Mouse (Mus musculus) testis, postnatal 14 days (tissue): ENCODE data around the gene Iqschfp.
A peak's percentile ranks its signal among the peaks of the same experiment; 100 is the strongest.

Experiments
- DNase-seq: peaks from one replicate; pipeline ENCODE4 v3.0.0; 2021; ENCODE audit warnings: low spot score

Iqschfp gene

DNA sequence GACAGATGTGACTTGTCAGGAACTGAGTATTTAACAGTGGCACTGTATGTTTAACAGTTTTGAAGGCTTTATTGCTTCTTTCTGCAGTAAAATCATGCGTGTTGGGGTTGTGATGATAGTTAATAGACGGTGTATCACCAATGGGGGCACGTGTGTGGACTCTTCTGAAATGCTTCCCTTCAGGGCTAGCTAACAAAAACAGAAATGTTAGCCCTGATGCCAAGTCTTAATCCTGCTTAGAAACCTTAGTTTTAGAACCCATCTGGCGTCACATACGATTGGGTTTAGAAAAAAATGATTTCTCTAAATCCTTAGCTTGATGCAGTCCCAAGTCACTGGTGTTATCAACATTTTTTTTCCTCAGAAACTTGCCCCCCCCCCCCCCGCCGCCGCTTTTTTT, 682.1 kb downstream of the Iqschfp start:
- no peak for DNase-seq

DNA sequence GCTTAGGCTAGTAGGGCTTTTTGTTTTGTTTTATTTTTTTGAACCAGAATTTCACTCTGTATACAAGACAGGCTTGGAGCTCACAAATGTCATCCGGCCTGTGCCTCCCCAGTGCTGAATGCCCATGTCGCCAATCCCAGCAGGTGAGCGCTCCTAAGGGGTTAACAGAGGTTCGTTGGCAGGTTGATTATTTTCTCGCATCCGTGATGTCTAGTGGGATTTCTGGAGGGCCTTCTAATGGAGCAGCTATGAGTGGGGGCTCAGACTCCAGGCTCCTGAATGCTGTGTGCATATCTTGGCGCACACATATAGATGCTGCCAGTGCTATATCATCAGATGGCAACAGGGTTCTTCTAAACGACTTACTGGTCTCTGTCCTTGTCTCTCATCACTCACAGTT, 682.5 kb downstream of the Iqschfp start:
- DNase-seq, result no peak

DNA sequence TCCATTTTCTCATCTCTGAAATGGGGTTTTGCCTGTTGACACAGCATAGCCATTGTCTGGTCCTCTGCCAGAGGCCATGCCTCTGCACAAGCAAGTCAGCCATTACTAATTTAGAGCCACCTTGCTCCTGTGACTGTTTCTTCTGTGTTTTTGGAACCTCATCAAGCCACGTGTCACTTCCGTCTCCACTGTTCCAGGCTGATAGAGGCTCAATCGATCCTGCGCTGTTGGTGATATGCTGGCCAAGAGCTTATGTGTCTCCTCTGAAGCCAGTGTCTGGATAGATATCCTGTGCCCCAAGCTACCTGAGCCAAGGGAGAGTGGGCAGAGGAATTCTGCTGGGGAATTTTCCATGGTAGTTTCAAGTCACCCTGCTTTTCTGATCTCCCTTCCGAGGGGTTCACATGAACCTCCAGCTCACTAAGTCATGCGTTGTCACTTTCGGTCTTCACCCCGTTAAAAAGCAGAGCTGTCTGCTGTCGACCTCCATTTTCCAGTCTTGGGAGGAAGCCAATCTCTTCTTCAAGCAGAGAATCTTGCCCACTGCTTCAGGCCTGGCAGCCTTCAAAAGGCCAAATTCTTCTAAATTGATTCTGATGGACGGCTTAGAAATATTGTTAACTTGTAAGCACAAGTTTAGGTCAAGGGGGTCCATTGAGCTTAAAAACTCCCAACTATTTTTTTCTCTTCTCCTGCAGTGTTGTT, 683.8 kb downstream of the Iqschfp start:
- no peak for DNase-seq

DNA sequence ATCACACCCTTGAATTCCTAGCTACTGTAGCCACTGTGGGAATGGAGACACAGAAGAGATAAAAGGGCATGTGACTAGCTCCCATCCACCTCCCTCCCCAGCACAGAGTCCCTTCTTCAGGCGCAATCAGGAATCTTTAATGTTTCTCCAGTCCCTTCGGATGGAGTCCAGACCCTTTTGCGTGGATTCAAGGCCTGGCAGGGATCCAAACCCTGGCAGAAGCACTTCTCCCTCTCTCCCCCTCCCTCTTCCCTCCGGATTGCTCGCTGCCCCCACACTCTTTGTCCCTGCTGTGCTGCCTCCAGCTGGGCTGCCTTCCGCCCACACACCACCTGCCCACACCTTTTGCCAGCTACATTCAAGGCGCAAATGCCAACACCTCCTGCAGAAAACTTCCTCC, 684.4 kb downstream of the Iqschfp start:
- DNase-seq, result peak; percentile 82

DNA sequence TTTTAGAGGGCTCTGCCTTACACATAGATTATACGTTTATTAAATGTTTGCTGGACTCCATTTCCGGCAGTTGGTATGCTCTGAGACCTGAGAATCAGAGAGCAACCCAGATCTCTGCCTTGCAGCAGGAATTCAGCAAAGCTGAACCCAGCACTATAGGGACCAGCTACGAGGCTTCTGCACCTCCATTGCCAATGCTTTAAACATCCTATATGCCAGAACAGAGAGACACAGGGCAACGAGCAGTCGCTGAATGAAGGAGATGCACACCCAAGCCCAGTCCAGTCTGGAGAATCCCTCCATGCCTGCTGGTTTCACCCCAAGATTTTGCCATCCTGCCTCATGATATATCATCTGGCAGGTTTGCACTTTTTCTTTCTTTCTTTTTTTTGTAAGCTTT, 684.9 kb downstream of the Iqschfp start:
- DNase-seq, result no peak

DNA sequence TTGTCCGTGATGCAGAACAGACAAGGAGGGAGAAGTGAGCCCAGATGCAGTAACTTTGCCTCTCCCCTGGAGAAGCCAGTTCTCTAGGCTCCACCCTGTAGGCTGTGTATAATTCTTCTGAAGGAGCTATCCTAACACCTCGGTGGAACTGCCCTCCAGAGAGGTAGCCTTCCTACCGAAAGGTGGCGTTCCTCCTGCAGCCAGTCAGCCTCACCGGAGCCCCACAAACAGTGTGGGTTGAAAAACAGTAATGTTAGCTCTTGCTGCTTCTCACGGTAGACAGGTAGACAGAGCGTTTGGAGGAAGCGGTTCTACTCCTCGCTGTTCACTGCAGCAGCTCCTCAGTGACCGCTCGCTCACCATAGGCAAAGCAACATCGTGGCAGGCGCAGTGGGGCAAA, 689.6 kb downstream of the Iqschfp start:
- no peak for DNase-seq

DNA sequence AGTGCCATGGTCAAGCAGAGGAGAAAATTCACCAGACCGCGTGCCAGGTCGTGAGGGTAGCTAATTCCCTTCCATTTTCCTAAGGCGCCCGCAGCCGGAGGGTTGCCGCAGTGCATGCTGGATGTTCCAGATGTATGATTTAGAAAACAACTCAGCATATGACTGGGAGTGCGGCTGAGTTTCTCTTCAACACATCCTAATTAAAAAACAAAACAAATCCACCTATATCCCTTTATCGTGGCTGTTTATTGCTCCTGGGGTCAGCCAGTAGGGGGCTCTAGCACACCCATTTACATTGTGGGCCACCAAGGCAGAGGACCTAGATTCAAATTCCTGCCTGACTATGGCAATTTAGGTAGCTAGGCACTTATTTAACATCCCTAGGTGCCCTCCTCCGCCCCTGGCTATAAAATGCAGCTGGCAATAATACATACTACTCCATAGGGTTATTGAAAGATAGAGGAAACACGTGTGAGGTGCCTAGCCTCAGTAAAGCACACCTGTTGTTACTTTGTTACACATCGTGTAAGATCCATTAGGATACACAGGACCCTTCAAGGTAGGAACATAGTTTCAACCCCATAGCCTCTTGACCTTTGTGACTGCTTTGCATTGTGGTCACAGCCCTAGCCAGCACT, 690.2 kb downstream of the Iqschfp start:
- peak; percentile 27 for DNase-seq

DNA sequence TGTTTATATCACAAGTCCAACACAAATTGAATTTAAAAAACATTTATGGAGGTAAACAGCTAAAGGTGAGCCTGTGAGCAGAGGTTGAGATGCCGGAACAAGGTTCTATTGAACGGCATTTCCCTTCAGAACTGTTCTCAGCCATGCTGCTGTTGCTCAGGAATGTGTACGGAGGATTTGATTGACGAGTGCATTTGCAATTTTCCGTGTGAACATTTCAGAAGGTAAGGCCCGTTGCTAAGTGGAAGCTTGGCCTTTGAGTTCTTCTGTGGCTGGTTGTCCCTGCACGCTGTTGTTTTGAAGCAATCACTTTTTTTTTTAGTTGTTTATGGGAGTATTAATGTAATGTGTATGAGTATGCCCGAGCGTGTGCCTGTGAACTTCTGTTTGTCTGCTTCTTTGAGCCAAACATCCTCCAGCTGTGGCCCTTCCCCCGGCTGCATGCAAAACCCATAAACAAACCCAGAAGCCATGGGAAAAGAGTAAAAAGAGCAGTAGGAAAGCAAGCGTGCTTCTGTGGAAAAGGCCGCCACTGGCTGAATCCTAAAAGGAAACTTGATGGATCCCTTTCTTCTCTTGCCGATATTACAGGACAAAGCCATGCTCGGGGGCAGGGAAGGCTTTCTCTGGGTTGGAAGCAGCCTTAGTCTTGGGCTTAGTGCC, 691.1 kb downstream of the Iqschfp start:
- no peak for DNase-seq

DNA sequence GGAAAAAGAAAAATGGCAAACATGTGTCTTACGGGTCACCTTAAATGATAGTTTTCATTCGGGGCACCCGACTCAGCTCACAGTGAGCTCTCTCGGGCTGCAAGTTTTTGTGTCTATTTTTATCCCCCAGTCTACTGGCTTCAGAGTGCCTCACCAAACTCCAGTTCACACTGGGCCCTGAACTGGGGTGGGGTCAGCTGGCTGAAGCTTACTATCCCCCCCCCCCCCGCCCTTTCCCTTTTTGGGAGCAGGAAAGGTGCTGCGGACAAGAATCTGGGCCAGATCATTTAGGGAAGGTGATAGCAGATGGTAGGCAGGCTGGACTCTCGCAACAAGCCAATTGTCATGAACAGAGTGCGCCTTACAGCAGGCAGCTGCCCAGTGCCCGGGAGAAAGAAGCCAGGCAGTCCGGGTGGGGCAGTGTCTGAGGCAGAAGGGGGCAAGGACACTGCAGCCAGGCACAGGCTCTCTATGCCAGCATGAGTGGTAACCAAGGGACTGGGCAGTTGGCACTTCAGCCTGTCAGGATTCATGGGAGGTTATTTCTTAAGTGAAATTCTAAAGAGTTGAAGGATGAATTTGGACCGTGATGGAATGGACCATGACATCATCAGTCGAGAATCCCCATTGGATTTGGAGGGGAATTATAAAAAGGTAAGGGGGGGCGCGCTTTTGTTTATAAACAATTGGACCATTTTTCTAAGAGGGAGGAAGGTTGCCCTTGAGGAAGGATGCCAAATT, 691.9 kb downstream of the Iqschfp start:
- no peak for DNase-seq

DNA sequence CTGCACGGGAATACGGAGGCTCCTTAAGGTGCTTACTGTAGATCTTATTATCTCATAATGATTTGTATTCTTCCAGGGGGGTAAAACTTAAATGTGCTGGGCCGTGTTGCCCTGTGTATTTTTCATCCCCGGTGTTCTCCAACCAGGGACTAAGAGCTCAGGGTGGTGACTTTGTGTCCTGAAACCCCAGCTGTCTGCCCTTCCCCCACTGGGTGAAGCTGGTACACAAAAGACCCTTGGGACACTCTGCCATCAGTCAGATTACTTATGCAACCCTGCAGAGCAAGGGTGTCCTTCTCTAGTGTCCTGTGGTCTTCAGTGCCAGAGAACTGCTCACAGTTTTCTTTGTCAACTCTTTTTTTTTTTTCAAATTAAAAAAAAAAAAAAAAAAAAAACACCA, 693.2 kb downstream of the Iqschfp start:
- DNase-seq, result no peak

DNA sequence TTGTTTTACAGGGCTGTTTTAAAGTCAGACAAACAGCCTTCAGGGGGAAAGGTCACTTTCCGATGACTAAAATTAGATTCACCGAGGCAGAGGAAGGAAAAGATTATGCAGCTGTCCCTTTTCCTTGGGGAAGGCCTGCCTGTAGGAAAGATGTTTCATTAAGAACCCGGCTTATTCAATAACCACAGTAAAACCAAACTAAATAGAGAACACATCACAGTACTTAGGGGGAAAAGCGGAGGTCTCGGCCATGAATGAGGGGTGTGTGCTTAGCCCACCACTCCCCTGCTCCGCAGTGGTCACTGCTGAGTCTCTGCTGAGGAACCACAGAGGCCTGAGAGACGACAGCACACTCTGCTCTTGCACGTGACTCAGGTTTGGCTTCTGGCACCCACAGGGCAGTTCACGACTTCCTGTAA, 694.6 kb downstream of the Iqschfp start:
- no peak for DNase-seq

DNA sequence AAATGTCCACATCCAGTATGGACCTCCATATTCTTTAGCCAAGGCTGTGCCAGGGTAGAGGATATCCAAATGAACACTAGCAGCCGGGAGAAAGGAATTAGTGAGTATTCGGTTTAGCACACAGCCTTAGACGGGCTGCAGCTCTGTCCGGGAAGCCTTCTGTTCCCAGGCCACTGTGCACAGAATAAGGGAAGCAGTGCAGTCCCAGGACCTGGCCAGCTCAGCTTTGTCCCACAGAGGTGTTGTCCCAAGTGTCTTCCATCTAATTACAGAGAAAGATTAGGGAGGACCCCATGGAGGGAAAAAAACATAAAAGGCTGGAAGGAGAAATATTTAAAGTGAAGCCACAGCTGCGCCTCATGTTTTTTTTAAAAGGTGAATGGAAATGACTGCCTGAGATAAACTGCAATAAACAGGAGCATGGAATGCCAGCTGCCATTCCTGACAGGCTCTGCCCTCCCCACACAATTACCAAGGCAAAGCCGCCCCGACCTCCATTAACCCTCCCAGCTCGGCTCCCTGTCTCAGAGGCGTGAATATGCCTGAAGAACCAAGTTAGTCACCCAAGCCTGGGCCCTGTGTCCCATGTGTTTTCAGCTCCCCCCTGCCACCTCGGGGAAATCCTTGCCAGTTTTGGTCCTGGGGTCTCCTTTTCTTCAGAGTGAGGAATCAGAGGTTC, 695.7 kb downstream of the Iqschfp start:
- DNase-seq, result no peak

DNA sequence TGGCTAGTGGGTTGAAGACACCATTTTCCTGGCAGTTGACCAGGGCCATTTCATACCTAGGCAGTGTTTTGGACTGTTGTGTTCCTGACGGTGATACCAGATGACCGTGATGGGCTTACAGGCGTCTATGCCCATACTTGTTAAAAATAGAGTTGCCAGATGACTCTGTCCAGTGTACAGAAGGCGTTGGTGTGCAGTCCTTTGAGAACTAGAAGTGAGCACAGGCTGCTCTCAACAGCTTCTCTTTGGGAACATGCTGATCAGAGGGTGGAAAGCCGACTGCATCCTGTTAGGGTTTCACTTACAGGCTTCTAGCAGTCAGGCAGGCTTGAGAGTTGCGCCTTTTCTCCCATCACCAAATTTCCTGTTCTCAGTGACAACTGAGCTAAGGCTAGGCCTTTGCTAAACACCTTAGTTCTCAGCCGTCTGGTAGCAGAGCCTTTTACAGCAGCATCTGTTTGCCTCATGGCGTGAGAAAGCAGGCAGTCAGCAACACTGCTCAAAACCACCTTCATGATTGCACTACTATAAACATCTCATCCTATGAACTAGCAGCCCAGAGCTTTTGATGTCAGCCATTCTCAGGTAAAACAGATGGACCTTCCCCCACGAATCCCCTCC, 697.3 kb downstream of the Iqschfp start:
- DNase-seq, result no peak

DNA sequence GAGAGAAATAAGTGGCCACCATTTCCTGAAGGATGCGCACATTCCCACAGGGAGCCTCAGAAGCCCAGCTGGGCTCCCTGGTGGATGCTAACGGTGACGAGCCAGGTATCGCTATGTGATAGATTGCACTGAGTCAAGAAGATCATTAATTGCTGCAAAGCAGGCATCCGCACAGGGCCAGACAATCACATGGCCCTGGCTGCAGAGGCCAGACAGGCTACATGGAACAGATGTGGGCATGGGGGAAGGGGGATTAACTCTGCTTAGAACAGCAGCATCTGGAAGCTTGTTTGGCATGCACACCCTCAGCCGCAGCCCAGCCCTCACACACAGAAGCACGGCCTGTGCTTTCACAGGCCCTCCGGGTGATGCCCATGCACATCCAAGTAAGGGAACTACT, 698.4 kb downstream of the Iqschfp start:
- no peak for DNase-seq

DNA sequence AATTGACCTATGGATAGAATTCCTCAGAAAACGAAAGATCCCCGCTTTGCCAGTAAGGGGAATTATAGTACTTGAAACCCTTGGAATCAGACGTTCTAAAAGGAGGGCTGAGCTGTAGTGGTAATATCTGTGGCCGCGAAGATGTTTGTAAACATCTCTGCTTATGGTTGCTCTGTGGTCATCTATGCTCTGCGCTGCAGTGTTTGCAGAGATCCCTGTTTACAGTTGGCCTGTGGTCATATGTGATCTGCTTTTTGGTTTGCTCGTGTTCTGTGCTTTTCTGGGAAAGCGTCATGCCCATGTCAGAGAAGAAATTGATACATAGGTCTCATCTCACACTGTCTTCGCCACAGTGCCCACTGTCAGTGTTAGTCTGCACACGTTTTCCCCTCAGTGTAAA, 700.5 kb downstream of the Iqschfp start:
- DNase-seq, result no peak

DNA sequence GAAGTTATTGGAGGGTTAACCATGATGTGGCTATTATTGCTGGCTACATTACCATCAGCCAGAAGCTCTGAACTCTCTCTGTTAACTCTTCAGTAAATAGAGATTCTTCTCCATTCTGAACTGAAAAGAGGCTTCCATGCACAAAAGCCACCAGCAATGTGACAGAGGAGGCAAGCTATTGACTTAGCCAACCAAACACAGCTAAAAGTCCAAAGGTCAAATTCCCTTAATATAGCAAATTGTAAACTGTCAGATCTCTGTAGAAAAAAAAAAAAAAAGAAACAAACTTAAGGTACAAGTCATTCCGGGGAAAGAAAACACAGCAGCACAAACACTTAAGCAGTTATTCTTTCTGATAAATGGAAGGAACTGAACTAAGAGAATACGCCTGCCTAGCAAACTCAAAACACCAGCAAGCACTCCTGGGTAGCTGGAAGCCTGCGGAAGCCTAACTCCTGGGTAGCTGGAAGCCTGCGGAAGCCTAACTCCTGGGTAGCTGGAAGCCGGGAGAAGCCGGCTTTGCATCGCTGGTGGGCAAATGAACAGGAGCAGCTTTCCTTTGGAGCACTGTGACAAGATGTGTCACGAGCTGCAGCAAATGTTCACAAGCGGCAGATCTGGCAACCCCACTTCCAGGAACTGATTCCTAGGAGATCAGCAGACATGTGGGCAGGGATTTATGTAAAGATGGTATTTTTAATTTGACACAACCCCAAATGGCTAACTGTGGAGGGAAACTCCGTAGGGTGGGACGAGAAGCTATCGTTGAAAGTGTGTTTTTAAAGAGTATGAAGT, 701.2 kb downstream of the Iqschfp start:
- no peak for DNase-seq

DNA sequence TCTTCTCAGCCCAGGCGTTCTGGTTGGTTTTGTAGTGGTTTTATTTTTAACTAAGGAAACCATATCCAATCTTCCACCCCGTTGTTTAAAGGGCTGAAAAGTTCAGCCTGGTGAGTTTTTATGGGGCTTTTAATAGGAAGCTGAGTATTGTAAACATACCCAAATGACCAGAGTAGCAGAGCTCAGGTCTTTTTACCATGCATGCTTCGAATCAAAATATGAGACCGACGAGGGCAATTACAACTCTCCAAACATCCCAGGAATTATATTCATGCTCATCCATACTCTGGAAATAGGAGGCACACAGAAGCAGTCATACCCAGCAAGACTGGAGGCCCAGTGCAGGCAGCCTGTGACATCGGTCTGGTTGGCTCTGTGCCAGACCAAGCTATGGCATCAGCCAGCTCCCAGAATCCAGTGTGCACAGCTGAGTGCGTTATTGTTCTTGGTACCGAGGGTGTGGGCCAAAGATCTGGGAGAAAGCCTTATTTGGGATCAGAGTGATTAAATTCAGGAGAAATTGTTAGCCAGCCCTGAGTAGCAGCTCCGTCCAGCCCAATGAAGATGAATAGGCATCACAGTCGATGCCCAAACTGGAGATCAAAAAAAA, 703.4 kb downstream of the Iqschfp start:
- DNase-seq, result no peak

DNA sequence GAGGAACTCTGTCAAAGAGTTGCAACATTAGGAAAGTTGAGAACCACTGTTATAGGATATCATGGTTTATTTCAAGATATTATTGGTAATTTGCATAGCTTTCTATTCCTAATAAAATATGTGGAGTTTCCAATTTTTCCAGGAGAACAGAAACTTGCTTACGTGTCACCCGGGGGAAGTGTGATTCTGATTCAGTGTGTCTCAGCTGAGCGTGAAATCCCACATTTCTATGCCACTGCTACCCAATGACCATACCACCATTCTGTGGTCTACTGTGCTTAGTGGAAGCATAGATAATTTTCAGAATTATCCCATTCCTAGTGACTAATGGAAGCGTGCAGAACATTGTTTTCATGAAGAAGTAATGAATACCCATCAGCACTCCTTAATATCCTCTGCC, 704.9 kb downstream of the Iqschfp start:
- no peak for DNase-seq

DNA sequence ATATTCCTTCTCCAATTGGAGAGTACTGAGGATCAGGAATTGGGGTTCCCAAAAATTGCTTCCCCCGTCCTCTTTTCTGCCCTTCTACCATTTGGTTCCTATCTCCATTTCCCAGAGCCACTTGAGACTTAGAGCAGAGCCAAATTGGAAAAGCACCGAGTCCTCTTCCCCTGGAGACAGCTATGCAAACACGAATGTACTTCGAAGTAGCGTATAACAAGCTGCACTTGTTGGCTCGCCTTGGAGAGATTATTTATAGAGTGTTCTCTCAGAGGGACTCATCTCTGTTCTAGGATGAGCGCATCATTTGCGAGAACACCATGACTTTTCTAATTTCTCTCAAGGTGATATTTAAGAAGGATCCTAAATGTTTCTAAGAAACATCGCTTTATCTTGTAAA, 710.9 kb downstream of the Iqschfp start:
- DNase-seq, result no peak

DNA sequence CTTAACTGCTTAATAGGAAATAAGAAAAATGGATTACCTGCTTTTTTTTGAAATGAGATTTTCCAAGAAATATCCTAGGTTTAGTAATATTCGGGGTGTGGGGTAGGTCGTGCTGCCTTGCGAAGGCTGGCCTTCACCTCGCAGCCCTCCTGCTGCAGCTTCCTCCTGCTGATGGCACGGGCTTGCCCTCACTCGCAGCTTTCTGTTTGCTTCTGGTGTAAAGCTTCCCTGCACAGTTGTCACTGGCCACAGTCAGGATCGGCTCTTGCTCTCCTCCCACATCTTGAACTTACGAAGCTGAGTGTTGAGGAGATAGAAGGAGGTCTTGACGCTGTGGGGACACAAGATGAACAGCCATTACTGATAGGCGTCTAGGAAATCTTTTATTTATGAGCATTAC, 712.4 kb downstream of the Iqschfp start:
- DNase-seq, result no peak

DNA sequence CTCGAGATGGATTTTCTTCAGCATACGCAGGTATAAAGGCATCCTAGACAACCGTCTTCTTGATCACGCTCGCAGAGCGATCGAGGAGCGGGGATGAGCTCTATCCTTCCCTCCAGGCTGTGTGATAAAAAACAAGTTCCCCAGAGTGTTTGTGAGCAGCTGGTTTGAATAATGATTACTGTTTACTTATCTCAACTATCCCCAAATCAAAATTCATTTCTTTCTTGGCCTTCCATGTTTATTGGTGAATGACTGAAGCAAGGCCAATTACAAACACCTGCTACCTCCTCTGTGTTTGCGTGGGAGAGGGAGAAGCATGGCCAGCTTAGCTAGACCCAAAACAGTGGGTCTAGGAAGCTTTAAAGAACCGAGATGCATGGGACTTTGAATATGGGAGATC, 712.9 kb downstream of the Iqschfp start:
- no peak for DNase-seq
